Mouse (Mus musculus): Measurements from ENCODE around the gene Vps4a.

The Vps4a gene

GRCm38 (mm10) chr8:107049480-107049879 lies 18.5 kb downstream of the Vps4a start:
- no peak for DNase-seq

DNA sequence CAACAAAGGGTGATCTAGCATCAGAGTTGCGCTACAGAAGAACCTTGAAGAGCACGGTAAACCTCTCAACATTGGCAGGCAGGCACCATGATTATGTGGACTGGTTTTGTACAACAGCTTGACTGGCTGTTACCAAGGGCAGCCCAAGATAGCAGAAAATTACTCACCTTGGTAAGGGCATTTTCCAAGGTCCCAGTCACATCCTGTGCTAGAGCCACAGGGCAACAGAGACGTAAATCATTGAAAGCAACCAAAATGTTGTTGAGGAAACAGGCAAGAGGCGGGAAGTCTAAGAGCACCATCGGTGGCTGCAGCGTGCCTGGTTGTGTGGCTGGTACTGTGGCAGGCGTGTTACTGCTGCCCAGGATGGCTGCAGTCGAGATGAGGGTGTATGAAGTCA lies 21.0 kb downstream of the Vps4a start:
- no peak for DNase-seq

GRCm38 (mm10) chr8:107056076-107056972 lies 25.3 kb downstream of the Vps4a start, which contains the start of the genes Cog8 and Nip7:
Gene Cog8 (minus strand): TSS chr8:107056689.
Gene Nip7 (plus strand): TSS chr8:107056877.
- DNase-seq: peak; percentile 98

GRCm38 (mm10) chr8:107056973-107057369 lies 25.9 kb downstream of the Vps4a start:
- DNase-seq: no peak

- DNase-seq: no peak
These were observed 31.6 kb downstream of the Vps4a start for GRCm38 (mm10) chr8:107062613-107063012.

GRCm38 (mm10) chr8:107065511-107066496 lies 34.8 kb downstream of the Vps4a start, which contains the start of gene Tmed6:
Gene Tmed6 (minus strand): TSS chr8:107065644.
- peak; percentile 67 for DNase-seq

GRCm38 (mm10) chr8:107073706-107074105 lies 42.7 kb downstream of the Vps4a start:
- no peak for DNase-seq

- DNase-seq: no peak
These were observed 43.1 kb downstream of the Vps4a start for GRCm38 (mm10) chr8:107074128-107074527.

DNA sequence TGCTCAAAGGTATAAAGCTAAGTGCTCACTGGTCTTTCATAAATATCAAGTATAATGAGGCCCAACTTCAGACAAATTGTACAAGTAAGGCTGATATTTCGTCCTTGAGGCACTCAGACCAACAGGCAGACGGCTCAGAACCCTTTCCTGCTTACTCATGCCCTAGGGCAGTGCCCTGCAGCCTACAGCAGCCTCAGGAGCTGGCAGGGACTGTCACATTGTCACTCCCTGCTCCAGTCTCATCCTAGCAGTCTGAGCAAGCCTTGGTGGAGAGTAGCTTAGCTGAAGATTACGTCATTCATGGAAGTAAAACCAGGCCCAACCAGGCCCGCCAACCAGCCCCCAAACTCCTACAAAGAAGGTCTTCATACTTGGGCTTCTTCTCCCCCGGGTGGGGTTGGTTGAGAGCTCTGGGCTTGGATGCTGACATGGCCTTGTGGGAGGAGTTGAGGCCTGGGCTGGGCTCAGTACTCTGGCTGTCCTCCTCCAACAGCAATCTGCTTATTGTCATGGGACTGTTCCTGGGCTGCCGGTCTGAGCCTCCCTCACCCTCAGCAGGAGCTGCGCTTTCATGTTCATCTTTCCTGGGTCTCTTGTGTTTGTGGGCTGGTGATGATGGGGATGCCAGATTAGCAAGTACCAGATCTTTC lies 45.3 kb downstream of the Vps4a start:
- DNase-seq: no peak

GRCm38 (mm10) chr8:107085358-107085757 lies 54.3 kb downstream of the Vps4a start:
- no peak for DNase-seq

DNA sequence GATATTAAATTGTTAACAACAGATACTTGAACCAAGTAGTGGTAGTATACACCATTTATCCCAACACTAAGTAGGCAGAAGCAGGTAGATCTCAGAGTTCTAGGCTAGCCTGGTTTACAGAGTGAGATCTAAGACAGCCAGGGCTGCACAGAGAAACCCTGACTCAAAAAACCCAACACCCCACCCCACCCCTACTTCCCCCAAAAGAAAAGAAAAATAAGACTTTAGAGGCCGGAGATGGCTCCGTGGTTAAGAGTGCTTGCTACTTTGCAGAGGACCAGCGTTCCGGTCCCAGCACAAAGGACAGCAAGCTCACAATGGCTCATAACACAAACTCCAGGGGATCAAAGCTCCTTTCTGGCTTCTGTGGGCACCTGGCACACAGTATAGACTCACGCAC lies 55.0 kb downstream of the Vps4a start:
- no peak for DNase-seq

- no peak for DNase-seq
These were observed 57.6 kb downstream of the Vps4a start for GRCm38 (mm10) chr8:107088526-107089063.

- no peak for DNase-seq
These were observed 59.5 kb downstream of the Vps4a start for GRCm38 (mm10) chr8:107090531-107090930.
